Mouse (Mus musculus): ENCODE measurements around the gene Fam90a1a.
A peak's percentile ranks its signal among the peaks of the same experiment; 100 is the strongest.
"Not testable (repeated sequence)": the region's sequence is repeated elsewhere in the genome, so short reads cannot be mapped to it uniquely, and the experiment has no call there.

Gene Fam90a1a

DNA sequence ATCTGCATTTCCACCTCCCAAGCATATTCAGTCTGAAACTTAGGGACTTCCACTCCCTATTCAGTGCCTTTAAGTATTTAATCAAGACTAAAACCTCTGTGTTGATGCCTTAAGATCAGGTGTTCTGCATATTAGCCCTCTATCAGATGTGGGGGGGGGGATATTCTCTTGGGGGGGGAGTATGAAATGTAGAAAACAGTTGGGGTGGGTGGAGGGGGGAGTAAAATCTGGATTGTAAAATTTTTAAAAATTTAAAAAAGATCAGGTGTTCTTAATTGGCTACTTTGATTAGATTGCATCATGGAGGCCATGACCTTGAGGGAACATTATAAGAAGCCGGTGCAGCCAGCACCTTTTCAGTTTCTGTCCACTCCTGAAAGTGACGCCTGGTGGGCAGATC, at the start of gene Fam90a1a:
Fam90a1a (plus strand) TSS at position 301 of the 400 bp plus-strand sequence.
- no peak for DNase-seq

DNA sequence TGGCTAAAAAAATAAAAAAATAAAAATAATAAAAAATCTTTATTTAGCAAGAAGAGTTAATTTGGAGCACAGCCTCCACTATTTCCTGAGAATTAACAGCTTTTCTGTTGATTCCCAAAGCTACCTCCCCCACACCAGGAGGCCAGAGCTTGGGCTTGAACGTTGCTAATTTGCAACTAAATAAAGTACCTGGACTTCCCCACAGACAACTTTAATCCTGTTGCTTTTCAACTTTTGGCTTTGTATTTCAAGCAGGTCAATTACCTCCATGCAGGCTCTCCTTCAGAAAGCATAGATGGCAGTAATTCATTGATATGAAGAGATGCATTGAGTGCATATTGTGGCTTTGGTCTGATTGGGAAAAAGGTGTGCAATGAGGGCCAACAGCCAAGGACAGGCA, 46.6 kb upstream of the Fam90a1a start:
- no peak for DNase-seq

DNA sequence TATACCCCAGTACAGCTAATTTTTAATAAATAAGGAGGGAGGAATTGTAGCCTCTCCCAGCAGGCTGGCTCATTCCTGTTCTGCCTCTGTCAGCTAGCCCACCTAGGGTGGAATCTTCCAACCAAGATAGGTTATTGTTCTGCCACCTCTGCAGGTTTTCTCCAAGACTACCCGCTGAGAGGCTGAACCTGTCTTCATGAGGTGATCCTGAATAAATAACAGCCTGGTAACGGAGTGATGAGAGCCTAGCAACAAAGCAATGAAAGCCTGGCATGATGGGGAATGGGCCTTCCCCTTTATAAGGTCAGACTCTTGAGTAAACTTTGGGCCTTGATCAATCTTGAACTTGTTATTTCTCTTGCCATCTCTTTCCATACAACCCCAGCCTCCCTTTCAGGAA, 46.0 kb upstream of the Fam90a1a start:
- no peak for DNase-seq

DNA sequence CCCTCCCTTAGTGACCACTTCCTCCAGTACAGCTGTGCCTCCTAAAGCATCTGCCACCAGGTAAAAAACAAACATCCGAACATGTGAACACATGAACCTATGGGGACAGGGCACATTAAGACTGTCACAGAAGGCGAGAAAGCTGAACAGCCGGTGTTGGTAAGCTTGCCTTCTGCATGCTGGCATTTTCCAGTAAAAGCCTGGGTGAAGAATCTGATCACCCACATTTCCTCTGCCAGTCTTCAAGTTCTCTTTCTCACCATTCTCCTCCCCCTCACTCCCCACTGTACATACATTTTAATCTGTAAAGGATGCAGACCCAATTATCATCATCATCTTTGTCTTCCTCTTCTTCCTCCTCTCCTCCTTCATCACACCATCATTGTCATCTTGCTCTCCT, 42.9 kb upstream of the Fam90a1a start:
- no peak for DNase-seq

DNA sequence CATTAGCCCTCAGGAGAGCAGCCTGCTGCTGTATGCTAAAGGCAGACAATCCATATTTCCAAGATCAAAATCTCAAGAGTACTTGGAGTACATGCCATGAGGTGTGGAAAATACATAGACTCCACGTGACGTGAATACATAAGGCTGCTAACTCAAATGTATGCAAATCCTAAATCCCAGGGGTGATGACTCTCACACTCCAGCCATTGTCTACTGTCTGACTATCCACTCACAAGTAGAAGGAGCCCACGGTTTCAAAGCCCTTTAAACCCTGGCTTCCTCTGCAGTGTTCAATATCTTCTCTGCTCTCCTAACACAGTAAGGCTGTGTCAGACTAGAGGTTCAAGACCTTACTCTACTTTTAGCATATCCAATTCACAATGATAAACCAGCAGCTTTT, 27.8 kb upstream of the Fam90a1a start:
- not testable (repeated sequence) for DNase-seq

DNA sequence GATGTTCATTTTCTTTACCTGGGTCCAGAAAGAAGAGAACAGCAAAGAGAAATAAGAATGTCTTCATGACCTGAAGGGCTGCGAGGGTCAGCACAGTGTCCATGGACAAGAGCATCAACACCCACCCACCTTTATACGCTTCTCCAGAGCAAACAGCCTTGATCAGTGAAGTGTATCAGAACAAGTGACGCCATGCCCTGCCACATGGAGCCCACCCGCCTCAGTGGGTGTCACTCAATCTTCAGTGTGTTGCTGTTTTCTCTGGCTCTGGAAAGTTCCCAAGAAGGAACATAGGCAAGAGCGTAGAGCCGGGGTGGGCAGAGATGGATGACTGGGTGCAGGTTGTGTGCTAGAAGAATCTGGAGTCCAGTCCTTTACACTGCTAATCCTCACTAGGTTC, 25.9 kb upstream of the Fam90a1a start, which contains the start of gene Defb15:
Defb15 (minus strand) TSS at position 101 of the 400 bp plus-strand sequence.
- no peak for DNase-seq

DNA sequence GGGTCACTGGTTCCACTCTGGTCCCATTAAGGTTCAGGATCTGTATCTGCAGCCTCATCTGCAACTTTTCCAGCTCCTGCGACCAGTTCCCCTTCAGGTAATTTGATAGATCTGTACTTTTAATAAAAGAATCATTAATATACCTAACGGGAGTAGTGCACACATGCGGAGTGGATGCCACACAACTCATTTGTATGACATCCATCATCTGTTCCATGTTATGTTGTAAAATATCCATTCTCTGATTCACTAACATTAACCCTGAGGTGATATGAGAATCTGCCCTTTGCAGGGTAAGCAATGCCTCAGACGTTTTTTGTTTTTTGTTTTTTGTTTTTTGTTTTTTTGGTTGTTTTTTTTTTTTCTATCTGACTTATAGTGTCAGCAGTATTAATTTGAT, 20.5 kb upstream of the Fam90a1a start, which contains the start of gene Defb35:
Defb35 (plus strand) TSS at position 301 of the 400 bp plus-strand sequence.
- DNase-seq = not testable (repeated sequence)

DNA sequence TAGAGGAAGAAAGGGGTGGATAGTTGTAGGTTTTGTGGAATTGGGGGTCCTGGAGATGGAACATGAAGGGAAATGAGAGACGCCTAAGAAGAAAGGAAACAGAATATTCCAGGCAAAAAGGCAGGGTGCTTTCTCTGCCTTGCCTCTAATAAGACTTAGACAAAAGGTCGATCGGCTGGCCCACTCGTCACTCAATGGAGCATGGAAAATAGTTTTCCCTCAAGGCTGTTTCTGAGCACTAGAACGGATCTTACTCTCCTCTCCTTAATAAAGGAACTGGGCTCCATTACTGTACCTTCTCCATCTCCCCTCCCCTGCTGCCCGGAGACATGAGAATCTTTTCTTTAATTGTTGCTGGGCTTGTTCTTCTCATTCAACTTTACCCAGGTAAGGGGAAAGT, 12.1 kb upstream of the Fam90a1a start, which contains the start of gene Defb13:
Defb13 (plus strand) TSS at position 301 of the 400 bp plus-strand sequence.
- DNase-seq = no peak

DNA sequence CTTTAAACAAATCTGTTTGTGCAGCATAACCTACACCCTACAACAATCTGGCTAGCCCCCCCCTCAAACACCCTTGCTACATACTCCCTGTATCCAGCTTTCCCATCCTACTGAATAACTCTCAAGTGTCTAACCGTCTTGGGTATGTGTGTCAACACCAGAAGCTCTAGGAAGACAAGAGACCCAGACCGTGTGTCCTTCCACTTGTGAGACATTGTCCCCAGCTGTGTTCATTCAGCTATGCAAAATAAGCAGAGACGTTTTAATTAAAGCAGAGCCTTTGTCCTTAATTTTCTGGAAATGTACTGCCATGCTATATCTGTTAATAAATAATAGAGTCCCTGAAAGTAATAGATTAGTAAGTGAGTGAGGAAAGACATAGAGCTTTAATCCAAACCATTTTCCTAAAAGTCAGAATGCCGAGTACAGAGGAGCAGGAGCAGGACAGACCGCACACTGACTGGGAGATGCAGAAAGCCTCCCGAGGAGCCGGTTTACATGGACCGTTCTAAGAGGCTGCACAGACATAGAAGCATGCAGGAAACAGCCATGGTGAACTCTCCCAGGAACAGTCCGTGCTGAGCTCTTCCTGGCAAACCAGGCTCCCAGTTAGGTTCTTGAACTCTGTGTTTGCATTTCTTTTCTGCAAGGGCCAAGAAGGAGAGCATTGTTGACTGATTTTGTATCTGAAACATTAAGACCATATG, 11.1 kb upstream of the Fam90a1a start:
- DNase-seq = peak; percentile 3 to 5

DNA sequence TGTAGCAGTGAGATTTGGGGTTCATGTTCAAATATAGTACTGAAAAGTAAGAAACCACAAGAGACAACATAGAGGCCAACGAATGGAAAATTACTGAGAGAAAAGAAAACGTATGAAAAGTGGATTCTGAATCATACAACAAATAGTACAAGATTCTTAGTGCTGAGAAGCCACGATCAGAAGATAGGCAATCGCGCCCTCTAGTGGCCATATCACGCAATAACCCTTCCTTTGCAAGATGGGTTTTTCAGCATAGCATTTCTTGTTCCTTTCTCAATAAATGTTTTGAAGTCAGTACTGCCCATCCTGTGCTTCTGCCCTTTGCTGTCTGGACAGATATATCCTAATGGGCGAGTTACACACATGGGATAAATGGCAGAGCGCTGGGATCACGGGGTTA, 3.2 kb upstream of the Fam90a1a start:
- peak; percentile 18 to 64 for DNase-seq

DNA sequence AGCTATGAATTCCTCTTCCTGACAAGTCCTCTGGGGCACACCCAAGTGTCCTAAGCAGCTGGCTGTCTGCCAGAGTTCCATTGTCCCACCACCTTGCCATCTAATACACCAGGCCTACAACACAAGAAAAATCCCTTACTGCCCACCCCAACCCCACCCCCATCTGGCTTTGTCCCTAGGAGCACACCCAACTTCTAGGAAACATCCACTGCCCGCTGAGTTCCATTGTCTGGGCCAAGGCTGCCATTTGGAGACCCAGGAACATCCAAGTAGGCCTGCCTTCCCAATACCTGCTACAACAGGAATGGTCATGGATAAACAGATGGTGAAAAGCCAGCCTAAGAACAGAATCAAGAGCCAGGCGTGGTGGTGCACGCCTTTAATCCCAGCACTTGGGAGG, 2.2 kb upstream of the Fam90a1a start:
- DNase-seq = peak in 1 of 2 experiments; percentile 3

DNA sequence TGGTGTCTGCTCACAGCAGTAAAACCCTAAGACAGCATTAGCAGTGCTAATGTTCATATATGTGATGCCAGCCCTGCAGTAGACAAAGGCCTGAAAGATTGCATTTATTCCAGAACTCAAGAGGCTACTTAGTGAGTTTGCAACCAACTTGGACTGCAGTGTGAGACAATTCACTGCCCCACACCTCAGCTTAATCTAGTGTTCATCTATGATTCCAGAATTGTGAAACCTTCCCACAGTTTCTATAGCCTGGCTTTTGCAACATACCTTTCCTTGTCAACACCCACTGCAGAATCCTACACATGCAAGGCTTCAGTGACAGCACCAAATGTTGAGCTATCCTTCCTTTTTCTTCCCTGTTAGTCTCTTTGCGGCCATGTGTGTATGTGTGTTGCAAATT, 8.1 kb downstream of the Fam90a1a start:
- no peak for DNase-seq

DNA sequence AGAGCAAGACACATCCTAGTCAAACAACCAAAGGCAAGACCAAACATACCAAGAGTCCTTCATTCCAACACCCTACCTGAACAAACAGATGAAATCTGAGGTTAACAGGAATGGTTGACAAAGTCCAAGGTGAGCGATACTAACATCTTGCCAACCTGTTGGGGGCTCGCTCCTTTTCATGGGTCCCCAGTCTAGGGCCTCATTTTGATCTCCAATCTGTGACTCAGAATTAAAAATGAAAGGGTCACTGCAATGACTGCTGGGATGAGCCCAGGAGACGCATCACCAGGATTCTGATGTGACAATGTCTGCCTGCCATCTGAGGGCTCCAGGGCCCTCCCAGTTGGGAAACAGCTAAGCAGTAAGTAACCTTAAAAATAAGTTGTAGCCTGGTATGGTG, 11.0 kb downstream of the Fam90a1a start, which contains the start of gene Ccdc70:
Ccdc70 (plus strand) TSS at position 301 of the 400 bp plus-strand sequence.
- no peak for DNase-seq

DNA sequence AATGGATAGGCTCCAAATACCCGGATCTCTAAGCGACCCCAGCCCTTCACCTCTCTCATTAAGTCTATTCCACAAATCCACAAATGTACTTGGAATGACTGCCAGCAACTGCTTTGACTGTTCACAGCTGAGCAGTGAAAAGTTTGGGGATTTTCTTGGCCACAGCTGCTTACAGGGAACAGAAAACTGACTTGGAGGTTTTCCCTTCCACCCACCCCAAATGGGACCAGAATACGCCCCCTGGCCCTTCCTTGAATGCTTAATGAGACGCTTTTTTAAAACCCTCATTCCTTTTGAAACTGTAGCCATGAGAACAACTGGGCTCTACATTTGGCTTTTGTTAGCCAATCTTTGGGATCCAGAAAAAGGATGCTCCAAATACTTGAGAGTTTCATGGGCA, 19.7 kb downstream of the Fam90a1a start:
- no peak for DNase-seq

DNA sequence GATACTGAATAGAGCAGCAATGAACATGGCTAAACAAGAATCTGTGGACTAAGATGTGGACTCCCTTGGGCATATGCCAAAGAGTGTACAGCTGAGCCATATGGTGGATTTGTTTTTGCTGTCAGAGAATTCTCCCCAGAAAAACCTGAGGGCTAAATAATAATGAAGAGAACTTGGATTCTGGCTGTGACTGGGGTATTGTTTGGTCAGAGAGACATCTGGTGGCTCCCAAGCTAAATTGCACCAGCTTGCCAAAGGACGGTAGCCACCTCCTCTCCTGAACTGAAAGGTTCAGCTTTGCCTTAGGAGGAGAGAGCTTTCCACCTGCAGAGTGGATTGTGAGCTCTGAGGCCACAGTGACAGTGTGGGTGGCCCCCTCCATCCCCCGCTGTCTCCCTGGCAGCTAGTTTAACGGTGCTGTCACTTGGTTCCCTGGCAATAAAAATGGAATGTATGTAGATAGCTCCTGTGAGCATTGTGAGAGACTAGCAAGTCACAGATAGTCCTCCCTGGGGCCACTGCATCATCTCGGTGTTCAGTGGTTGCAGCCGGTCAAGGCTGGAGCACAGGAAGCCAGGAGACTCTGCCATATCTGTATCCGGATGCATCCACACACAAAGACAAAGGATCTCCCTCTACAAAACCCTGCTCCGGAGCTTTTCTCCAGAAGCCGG, 23.3 kb downstream of the Fam90a1a start:
- peak; percentile 20 to 43 for DNase-seq

DNA sequence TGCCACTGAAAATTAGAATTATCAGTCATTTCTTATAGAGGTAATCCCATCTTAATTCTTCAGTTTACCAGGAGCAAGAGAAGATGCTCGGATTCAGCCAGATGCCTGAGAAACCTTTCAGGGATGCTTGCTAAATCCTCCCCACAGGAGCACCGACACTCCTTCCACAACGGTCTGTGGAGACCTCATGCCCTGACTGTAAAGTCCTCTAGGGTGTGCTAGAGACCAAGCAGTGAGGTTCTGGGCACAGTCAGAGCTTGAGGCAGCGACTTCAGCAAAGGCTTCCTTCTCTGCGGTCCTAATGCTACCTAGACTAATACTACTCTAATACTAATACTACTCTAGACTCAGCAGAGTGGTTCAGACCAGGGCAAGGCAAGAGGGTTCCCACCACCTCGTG, 33.7 kb downstream of the Fam90a1a start:
- DNase-seq = peak; percentile 56 to 71

DNA sequence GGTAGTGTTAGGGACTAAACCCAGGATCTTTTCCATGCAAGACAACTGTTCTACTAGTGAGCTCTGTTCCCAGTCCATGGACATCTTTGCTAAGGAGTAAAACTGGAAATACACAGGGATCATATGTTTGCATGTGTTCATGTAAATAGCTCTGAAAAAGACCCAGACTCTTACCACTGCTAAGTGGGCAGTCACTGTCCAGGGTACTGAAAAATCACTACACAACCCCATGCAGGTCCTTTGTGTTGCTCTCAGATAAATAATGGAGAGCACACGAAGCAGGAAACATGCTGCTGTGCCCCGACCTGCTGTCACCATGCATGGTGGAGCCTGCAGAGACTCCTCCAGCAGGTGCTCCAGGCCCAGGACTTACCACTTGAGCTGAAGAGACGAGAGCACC, 36.7 kb downstream of the Fam90a1a start:
- DNase-seq = no peak

DNA sequence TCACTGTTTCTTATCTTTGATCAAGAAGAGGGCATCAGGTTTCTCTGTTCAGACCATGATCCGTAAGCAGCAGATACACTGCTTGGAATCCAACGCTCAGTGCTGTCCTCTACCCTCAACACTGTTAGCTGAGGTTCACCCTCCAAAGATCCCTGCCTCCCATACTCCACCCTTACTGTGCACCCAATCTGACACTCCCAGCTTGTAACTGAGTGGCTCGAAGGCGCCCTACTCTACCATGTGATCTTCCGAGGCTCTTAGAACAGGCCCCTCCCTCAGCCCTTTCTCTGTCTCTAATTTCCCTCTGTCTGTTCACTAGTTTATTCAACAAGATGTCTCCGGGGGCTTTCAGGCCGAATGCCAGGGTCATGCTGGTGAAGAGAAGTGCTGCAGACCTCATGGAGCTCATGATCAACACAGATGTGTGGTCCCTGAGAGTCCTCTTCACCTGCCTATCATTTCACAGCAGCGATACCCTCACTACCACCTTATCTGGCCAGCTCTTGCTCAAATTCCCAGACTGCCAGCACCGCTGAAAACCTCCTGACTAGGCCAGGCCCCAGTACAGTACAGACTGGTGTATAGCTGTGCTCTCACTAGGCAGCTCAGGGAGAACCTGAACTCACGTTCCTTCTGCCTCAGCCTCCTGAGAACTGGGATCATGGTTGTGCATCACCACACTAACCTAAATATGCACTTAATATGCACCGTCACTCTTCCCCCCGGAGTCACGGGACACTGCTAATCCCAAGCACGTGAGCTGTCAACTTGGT, 46.4 kb downstream of the Fam90a1a start:
- DNase-seq = no peak

DNA sequence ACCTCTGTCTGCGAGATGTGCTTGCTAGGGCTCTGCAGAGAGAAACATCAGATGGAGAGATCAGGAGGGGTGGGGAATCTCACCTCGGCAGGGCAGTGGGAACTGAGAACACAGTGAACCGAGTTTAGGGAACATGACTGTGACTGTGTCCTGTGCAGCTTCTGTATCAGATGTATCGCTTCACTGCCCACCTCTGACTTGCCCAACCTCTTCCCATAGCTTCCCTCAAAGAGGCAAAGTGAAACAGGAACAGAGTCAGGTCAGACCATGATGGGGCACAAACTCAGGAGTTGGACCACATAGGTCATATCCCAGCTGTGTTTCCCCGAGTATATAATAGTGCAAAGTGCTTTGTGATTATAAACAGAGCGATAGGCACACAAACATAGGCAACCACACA, 47.9 kb downstream of the Fam90a1a start:
- DNase-seq = no peak

DNA sequence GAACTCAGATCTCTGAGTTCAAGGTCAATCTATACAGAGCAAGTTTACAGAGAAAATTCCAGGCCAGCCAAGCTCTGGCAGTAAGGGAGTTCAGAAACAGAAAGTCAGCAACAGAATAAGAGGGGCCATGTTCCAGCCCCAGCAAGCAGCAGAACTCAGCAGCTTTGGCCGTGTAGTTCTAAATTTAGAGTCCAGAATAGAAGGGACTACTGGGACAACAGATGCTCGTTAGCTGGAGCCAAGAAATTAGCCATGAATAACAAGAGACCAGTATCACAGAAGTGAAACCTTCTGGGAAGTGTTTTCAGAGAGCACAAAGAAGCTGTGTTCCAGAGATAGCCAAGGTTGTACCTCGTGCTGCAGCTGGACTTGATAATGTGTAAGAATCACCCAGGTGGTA, 50.9 kb downstream of the Fam90a1a start:
- no peak for DNase-seq

DNA sequence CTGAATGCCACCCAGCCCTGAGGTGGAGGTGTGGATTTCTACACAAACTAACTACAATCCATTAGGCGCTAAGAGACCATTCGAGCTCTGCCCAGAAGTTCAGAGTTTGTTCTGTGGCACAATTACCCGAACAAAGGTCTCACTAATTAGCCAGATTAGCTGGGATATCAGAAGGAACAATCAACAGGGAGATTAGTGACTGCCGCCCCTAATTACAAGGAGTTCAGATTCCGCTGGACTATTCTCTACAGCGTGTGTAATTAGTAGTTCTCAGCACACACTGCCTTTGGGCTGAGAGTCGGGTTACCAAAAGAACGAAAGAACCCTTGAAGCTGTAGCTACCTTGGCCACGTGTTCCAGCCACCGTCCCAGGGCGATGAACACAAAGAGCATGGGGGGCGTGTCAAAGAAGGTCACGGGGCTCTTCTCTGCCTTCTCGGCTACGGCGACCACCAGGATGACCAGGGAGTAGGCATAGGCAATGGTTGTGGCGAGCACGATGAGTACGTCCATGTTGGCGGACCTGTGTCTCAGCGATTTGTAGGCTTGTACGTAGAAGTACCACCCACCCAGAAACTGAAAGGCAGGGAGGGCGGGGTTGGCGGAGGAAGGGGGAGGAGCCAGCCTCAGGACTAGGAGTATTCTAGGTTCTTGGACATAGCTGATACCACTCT, 54.7 kb downstream of the Fam90a1a start:
- DNase-seq = no peak

Data from cerebellum, postnatal 25 days (tissue).